Mouse (Mus musculus) adipocyte (in vitro differentiated cells): ENCODE data around the gene F930015N05Rik.

Source experiments
- DNase-seq: peaks from one replicate; pipeline ENCODE4 v3.0.0-alpha.2; 2016; ENCODE audit warnings: low spot score

Gene F930015N05Rik

DNA sequence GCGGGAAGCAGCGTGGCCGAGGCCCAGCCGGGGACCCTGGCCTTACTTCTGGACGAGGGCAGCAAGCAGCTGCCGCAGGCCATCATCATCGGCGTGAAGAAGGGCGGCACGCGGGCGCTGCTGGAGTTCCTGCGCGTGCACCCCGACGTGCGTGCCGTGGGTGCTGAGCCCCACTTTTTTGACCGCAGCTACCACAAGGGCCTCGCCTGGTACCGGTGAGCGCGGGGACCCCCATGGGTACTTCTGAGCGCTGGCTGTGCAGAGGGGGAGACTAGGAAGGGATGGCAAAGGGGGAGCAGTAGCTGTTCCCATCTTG lies at the start of gene F930015N05Rik:
Gene F930015N05Rik (minus strand): TSS at position 242 of the 316 bp plus-strand sequence.
- no peak for DNase-seq

DNA sequence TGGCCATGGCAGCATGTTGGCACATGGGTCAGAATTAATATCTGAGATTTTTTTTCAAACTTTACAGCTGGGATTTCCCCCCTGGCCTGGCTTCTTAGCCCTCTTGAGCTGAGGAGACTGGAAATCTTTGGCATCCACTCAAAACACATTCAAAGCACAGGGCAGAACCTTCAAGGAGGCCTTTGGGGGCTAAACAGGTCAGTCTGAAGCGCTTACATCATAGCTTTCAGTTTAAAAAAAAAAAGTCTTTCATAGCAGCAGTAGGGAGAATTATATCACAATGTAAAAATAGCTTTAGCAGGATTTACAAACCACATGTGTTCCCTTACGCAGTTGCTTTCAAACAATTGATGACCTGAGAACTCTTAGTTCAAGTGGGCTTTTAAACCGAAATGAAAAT lies 45.0 kb upstream of the F930015N05Rik start:
- DNase-seq: no peak

DNA sequence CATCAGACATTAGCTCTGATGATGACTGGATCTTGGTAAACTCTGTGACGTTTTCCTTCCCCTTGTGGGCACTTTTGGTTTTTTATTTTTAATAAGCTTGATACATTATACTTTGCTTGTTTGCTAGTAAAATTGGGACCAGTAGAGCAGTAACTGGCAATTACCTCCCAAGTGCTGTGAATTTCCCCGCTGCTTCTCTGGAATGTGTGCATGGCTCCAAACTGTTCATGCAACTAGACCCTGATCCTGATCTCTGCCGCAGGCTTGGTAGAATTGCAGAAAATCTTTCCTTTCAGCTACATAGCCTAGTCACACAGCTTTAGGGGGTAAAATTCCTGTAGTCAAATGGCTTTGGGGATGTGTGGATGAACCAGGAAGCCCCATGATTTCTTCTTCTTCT lies 37.2 kb upstream of the F930015N05Rik start:
- no peak for DNase-seq

DNA sequence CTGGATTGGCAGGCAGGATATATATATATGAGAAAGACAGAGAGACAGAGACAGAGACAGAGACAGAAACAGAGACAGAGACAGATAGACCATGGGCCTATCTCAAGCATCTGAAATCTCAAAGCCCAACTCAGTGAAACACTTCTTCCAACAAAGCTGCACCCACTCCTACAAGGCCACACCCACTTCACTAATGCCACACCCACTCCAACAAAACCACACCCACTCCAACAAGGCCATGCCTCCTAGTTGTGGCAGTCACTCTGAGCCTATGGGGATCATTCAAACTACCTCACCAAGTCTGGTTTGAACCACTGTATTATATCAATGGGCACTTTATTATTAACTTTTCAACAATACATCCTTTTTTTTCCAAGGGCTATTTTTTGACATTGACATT lies 34.2 kb upstream of the F930015N05Rik start:
- DNase-seq: no peak

DNA sequence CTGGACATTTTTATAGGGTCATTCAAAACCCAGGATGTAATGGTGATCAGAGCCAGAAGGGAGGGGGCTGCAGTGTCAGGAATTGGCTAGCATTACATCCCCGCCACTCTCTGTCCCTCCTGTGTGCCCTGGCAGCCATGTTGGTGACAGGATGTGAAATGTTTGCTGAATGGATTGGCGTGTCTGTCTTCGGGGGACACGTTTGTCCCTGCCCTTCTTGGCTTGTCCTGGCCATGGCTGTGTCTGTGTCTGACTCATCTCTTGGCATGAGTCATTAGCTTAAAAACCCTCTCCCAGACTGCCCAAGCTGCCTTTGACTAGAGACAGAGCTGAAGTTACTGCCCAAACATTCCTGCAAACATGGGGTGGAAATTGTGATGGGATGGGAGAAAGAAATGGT lies 32.3 kb upstream of the F930015N05Rik start:
- peak; percentile 10 for DNase-seq

DNA sequence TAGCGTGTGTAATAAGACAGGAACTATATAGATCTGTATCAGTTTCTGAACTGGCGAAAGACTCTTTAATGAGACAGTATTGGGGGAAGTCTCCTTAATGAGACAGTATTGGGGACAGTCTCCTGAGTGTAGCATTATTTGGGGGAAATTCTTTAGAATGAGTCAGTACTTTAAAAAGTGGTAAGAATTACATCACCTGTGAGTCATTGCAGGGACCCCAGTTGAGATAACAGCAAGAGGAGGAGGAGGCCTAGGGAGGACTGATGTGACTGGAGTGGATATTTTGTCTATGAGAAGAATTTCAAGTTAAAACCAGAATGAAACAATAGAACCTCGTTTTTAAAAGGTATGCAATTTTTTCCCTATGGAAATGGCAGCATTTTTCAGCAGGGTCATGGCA lies 25.3 kb upstream of the F930015N05Rik start:
- DNase-seq: no peak

DNA sequence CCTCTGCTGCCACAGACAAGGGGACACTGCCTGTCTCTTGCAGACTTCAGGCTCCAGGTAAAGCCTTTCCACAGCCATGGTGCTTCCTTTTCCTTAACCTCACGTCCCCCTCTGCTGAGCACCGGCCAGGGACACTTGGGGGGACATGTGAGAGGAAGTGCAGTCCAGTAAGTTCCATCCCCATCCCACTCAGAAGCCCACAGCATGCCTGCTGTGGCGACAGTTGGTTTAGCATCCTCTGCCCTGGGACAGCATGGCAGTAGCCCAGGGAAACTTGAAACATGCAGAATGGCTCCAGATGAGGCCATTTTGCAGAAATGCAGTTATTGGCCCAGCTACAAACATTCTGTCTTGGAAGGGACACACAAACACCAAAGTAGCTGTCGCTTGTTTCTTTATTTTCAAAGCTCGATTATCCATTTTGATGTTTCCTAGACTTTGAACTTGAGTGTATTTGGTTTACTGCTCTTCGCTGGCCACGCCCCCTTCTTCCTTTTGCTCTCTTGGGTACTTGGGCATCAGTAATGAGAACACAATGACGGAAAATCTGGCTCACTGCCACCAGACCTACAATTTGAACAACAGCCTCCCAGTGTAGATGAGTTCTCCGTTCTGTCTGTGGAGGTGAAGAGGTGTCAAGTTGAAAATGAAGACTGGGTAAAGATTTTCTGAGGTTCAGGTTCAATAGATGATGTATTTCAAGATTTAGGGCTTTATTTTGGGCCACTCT lies 12.3 kb upstream of the F930015N05Rik start:
- DNase-seq: no peak

DNA sequence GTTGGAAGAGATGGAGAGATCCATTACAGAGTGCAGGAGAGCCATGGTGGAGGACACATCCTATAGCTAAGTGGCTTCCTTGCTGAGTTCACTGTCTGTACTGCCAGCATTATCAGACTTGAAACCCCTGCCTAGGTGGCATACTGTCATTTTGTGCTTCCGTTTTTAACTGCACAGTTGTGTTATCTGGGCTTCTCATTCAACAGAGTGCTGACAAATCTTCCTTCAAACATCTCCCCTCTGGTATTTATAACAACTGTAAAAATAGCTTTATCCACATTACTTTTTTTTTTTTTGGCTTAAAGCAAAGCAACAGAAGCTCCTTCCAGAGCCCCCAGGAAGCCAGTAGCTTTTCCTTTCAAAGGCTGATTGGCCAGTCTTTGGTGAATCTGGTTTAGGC lies 8.8 kb upstream of the F930015N05Rik start:
- no peak for DNase-seq

DNA sequence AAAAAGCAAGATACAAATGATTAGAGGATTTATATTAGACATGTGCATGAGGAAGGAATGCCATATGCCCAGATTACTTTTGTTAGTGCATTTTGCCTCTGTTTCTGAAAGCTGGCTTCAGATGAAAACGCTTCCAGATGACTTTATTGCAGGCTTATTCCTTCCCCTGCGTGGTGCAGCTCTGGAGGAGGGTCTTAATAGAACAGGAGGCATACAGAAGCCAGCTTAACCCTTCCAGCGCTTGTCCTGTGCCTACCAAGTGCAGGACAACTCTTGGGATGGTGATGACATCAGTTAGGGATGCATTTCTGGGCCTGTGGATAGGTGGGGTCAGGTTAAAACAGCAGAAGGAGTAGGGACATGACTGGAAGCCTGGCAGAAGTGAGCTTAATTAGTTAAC lies 6.2 kb upstream of the F930015N05Rik start:
- DNase-seq: no peak

DNA sequence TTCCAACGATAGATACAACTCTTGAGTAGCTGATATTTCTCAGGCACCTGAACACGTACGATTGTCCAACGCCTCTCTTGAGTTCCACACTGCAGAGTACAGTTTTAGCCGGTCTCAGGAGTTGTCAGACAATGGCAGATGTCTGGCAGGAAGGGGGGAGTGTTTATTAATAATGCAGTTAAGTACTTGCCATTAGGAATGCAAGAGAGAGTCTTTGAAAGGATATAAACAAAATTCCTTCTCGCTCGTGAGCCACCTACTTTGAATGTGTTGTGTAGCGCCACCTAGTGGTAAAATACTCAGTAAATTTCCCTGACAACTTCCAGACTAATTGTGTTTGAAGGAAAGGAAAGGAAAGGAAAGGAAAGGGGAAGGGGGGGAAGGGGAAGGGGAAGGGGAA lies 5.7 kb upstream of the F930015N05Rik start:
- DNase-seq: peak; percentile 70

DNA sequence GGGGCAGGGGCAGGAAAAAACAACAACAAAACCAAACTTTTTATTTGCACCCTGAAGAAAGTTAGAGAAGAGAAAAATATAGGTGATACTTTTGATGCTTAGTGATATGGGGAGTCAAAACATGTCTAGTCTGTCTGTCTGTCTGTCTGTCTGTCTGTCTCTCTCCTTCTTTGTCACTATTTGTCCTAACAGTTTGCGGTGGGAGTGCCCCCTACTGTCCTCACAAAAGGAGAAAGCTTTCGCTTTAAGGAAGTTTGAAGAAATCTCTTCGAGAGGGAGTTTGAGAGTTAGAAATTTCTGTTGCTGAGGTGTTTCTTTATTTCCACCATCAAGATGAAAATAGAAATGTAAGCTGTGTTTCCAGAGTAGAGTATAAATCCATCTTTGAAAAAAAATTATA lies 2.5 kb upstream of the F930015N05Rik start:
- peak; percentile 3 for DNase-seq

DNA sequence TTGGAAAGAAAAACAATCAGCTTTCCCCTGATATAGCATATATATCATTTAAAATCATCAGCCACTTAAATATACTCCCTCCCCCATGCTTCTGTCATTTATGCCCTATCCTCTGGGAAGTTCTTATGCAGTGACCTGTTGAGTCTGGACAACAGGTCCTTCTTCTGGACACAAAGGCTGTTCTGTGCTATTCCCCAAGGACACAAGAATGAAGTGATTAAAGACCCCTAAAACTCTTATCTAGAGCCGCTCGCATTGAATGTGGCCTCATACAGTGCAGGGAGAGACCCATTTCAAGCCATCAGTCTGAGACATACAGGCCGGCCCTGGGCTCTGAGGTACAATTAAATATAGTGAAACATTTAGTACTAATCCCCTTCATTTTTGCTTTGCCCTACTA lies 1.3 kb upstream of the F930015N05Rik start:
- no peak for DNase-seq

DNA sequence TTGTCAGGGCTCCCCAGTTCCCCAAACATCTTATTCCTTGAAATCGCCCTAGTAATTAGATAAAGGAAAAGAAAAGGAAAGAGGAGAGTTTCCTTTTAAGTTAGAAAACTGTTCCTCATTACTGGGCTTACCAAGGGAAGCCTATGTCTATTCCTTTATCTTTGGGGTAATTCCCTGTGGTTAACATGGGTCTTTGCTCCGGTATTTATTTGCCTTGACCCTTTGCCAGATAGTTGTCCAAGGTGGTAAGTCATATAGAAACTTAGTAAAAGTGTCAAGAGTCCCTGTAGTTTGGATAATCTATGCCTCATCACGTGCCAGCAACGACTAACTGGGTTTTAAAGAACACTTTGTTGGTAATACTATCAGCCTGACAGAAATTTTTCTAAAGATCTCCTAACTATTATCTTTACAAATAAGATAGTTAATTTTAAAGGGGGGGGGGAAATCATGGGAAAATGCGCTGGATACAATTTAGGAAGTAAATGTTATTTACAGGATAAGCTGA lies 392 bp upstream of the F930015N05Rik start:
- no peak for DNase-seq

DNA sequence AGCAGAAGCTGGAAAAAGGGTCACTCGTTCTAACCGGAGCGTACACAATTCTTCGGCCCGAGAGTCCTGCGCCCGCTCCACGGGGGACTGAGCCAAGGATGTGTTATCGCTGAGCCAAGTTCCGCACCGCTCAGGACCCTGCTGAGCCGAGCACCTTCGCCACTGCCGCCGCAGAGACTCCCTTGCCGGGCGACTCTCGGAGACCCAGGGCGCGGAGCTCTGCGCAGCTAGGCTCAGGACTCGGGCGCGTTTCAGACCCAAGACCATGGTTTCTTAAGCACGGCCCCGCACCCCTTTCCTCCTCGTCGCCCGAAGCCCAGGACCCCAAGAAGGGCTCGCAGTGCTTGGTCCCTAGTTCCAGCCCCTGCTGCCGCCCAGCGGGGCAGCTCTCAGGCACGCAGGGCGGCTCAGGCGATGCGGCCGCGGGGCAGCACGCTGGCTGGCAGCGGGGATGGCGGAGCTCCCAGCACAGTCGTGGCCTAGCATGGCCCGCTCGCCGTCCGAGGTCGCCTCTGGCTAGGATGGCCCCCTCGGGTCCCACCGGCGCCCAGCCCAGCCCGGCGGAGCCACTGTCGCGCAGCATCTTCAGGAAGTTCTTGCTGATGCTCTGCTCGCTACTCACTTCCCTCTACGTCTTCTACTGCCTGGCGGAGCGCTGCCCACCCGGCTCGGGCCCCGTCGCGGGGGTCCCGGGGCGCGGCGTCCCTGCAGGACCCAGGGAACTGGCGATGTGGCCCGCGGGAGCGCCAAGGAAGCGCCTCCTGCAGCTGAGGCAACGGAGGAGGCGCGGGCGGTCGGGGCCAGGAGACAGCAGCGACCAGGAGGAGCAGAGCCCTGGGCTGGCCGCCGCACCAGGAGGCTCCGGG lies 674 bp downstream of the F930015N05Rik start:
- DNase-seq: no peak

DNA sequence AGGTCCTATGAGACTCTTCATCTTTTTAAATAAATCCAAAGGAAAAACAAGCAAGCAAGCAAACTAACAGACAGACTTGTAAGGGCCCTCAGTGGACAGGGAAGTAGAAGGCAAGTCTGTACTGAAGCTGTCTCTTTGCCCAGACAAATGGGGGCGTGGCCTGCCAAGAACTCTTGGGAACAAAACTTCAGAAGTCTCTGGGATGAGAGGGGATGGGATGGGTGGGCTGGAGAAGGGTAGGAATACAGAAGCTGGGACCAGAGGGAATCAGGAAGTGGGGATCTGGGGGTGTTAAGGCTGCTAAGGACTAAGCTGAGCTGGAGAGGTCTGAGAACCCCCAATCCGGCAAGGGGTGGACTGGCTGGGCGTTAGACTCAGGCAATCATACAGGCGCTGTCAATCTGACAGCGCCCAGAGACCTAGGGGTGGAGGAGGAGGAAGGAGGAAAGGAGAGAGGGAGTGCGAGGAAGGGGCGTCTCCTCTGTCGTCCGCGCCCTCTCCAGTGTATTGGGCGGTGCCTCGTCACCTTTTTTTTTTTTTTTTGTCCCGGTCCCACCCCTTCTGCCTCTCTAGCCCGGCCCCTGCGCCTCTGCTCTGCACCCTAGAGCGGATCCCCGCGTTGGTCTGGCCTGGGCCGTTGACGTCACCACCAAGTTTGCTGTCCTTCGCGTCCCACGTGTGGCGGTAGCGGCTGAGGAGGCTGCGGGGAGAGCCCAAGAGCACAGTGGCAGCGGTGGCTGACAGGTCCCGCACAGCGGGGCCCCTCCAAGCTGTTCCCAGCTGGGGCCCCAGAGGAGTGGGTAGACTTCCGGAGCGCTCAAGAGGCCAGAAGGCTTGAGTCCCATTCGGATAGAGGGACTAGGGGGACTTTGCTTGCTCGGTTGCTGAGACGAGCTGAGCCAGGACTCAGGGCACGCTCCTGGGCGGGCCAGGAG lies 1.6 kb downstream of the F930015N05Rik start, which contains the start of gene Hs3st3a1:
Gene Hs3st3a1 (plus strand): TSS at position 722 of the 935 bp plus-strand sequence.
- DNase-seq: peak; percentile 4

DNA sequence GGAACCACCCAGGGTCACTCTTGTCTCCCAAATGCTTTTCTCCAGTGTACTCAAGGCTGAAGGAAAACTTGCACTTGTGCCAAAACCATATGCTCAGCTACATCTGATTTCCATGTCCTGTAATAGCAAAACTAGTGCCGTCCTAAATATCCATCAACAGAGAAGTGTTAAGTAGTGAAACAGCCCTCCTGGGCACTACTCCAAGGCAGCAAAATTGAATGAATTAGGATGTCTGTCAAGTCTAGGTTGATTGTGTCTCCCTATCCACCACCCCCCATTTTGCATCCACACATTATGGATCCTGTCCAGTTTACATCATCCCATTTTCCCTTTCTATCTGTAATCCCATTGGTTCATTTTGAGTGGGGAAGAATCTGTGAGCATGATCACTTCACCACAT lies 17.5 kb downstream of the F930015N05Rik start:
- DNase-seq: no peak

DNA sequence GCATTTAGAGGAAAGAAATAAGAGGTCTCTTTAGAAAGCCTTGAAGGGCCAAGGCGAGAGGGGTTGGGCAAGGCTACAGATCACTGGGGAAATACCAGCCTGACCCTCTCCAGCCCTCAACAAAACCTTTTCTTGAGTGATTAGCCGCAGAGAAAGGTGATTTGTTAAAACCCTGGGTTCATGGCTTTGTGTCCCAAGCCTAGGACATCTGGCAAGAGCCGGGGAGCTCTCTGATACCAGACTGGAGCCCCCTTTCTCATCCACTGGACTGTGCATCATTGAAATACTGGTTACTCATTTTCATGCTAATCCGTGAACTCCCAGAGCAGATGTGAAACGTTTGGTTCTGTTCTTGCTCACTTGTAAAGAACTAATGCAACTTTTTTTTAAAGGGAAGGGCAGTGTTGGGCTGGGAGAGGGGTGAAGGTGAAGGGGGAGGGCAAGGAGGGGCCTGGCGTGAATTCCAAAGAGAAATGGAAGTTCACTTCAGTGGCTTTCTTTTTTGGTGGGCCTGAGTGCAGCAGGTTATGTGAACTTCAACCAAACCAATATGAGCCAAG lies 35.8 kb downstream of the F930015N05Rik start:
- DNase-seq: no peak

DNA sequence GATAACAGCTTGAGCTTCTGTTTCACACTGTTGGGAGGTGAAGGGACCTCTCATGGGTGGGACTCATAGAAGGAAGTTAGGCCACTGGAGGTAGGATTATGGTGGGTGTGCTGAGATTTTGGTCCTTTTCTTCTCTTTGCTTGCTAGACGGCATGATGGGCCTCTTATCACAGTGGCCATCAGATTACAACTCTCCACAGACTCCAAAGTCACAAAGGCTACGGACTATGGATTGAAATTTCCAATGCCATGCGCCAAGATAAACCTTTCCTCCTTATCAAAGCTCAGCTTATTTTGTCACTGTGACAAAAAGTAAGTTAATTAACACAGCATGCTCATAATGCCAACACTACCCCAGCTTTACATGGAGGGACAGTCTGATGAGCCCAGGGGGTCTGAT lies 38.8 kb downstream of the F930015N05Rik start:
- no peak for DNase-seq

DNA sequence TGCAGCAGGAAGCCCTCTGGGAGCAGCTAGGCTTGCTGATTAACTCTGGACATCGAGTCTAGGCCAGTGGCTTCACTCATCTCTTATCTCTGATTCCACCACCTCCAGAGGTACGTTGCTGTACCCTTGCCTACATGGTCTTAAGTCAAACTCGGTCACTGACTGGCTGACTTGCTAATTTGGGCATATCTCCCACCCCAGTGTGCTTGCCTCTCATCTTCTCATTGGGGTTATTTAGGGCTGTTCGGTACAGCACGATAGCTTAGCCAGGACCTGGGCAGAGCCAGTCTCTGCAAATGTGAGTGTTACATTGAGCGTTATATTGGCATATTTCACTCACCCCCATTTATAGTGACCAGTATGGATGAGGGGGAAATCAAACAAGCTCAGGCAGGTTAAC lies 39.5 kb downstream of the F930015N05Rik start:
- DNase-seq: no peak

DNA sequence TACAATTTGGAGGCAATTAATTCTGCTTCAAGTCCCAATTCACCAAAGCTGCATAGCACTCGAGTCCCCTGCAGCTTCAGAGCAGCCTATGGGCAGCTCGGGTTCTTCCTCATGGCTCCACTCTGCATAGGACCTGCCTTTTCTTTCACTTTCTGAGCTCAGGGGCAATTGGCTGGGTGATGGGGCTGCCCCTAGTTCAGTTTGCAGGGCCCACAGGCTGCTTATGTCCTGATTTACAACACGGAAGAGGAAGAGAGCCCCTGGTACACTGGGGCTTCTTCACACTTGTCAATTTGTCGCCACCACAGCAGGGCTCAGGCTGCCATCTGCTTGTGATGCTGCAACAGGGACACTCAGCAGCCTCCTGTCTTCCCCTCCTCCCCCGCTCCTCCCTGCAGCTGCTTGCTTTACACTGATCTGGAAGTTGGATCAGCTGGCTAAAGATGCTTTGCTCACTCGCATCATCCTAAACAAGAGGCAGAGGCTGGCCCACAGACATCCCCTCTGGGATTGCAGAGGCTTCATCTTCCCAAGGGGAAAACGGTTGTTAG lies 40.0 kb downstream of the F930015N05Rik start:
- DNase-seq: no peak

DNA sequence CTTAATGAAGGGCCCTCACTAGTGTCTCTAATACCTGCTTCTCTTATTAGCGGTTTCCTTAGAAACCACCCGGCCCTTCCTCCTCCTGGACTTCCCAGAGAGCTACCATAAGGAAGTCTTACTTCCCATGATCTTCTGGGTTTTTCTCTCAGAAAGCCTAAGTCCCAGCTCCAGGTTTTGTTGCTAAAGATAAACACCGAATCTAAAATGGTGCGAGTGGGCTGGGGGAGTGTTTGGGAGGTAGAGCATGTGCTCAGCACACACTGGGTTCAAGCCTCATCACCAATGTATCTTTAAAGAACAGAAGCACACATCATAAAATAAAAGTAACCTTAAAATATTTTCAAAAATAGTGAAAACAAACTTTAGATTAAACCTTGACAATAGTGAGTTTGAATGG lies 50.1 kb downstream of the F930015N05Rik start:
- DNase-seq: no peak
